Mouse (Mus musculus) inflammation-experienced regulatory T-cells (primary cell): ENCODE results near the gene Tvp23b. TPM values are rescaled to one million over a fixed set of nuclear protein-coding genes. Genes with fewer than 3 reads are reported as not detected.

ENCODE experiments used
- polyA plus RNA-seq, 2 experiments: library from polyadenylated mRNA; unstranded; fragments of 100-300 nt; shearing (Covaris generic); gene quantifications; one replicate each; pipeline ENCODE4 v1.2.1; 2017

Gene Tvp23b
- polyA plus RNA-seq, result 10 to 100 TPM; 50.0 to 51.1 TPM

GRCm38 (mm10) chr11:62879220-62880048 lies at the start of gene Tvp23b:
Tvp23b (plus strand) TSS chr11:62879455.

DNA sequence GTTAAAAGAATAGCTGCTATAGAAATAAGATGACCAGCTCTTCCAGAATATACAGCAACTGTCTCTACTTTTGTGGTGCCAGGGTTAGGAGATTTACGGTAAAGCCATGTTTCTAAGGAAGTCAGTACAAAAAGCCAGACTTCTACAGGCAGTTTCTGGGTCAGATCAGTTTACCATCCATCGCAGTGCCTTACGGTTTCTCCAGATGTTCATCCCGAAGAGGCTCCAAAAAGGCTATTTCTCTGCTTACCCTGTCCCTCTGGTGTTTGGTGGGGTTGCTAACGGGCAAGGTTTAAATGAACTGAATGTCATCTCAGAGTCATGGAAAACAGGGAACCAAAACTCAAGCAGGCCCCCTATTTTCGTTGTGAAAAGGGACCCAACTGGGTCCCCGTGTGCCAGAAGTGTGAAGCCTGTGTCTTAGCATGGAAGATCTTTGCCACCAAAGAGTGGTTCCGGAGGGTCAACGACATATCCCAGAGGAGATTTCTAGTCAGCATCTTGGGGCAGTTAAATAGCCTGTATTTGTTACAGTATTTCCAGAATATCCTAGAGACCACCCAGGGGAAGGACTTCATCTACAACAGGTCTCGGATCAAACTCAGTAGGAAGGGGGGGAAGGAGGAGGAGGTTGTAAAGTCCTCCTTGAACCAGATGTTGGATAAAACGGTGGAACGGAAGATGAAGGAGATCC lies 32.1 kb upstream of the Tvp23b start, which contains the start of gene Fbxw10:
Fbxw10 (plus strand) TSS at position 109 of the 694 bp plus-strand sequence.

DNA sequence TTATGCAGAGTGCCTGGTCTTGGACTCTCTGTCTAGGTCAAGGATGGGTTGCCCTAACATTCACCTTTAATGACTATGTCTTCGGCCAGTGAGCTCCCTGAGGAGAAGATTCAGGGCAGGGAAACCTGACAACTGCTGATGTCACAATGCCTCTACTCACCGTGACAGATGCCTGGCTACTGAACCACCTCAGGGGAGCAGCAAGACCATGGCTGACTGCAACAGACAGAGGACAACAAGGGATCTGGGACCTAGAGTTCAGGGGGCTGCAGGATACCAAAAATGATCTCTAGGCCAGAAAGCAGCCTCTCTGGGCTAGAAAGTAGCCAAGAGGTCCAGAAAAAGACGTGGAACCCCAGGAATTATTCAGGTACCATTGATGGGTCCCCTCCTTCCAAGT lies 71.8 kb downstream of the Tvp23b start, which contains the start of gene Cdrt4:
Cdrt4 (plus strand) TSS at position 182 of the 400 bp plus-strand sequence.

Other genes with a start within 250 kb of the Tvp23b start
- gene Lrrc75a, start 230.9 kb upstream of the Tvp23b start, polyA plus RNA-seq, result 1 to 10 TPM; 3.0 to 6.0 TPM
- 10 to 100 TPM; 41.8 to 45.4 TPM for gene Mmgt2, start 230.8 kb upstream of the Tvp23b start, polyA plus RNA-seq
- gene Zfp287, start 147.6 kb upstream of the Tvp23b start, polyA plus RNA-seq, result 10 to 100 TPM; 29.7 to 40.9 TPM
- not detected for gene Gm10428, start 126.4 kb upstream of the Tvp23b start, polyA plus RNA-seq
- gene Zfp286, start 90.0 kb upstream of the Tvp23b start, polyA plus RNA-seq, result 1 to 10 TPM; 3.0 to 4.4 TPM
- 1 to 10 TPM; 4.8 to 7.7 TPM for gene Trim16, start 59.2 kb upstream of the Tvp23b start, polyA plus RNA-seq
- gene Fbxw10, start 32.4 kb upstream of the Tvp23b start, polyA plus RNA-seq, result 1 to 10 TPM; 2.1 to 4.3 TPM
- gene Cdrt4, start 71.7 kb downstream of the Tvp23b start, polyA plus RNA-seq, result not detected
- under 1 TPM in 1 of 2 experiments, not detected in 1; 0.27 TPM for gene Tekt3, start 182.2 kb downstream of the Tvp23b start, polyA plus RNA-seq
- gene Pmp22, start 249.5 kb downstream of the Tvp23b start, polyA plus RNA-seq, result 1 to 10 TPM in 1 of 2 experiments, not detected in 1; 1.1 TPM